Mouse (Mus musculus) embryonic fibroblast, embryonic 13.5 days (primary cell): ENCODE results near the gene Gucy2d.

ENCODE experiments used
- CTCF ChIP-seq: IDR thresholded peaks from 2 replicates; pipeline ENCODE4 v1.5.1; 2011; ENCODE audit warnings: mild to moderate bottlenecking, control low read depth, low read length, moderate library complexity, borderline replicate concordance; ENCODE audit not compliant: insufficient read depth
- POLR2A ChIP-seq: IDR thresholded peaks from 2 replicates; pipeline ENCODE4 v1.6.1; 2011; ENCODE audit warnings: low read depth, mild to moderate bottlenecking, control low read depth, low read length, moderate library complexity

DNA sequence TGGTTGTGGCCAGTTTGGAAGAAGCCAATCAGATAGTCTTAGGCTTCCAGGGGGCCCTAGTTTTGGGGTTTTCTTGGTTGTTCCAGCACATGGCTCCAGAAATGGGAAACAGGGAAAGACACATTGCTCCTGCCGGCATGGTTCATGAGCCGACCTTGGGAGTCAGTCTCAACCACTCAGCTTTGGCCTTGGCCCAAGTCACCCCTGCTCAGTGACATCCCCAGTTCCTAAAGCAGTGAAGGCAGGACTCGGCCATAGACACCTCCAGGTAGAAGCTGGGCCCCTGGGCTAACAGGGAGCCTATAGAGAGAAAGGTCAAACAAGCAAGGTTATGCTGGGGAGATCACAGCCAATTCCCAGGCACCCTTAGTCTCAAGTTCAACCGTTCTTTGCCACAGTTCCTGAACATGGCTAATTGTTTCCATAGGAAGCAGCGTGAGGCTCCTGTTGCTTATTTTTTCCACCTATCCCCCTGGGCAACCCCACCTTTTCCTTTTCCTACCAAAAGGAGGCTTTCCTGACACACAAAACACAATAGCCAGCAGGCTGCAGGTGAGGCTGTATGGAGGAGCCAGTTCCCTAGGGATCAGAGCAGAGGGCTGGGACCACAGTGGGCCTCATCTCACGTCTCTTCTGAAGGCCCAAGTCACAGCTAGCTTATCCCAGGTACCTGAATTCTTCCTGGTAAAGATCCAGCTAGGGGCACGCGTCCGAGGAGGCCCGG lies 14.3 kb downstream of the Gucy2d start:
- TF ChIP-seq CTCF = no peak
- no peak for TF ChIP-seq POLR2A
